Mouse (Mus musculus) embryonic facial prominence, embryonic 11.5 days (tissue): ENCODE measurements around the gene Nhsl1. TPM values are rescaled to one million over a fixed set of nuclear protein-coding genes. Genes with fewer than 3 reads are reported as not detected.
A peak's percentile ranks its signal among the peaks of the same experiment; 100 is the strongest.

Source experiments
- ATAC-seq: fragments of 200-750 bp; cut with Nextera tagmentation; replicated peaks from 2 replicates; pipeline ENCODE4 v1.8.0; 2017; ENCODE audit warnings: low read depth; ENCODE audit not compliant: insufficient number of reproducible peaks, low FRiP score, low TSS enrichment
- DNase-seq: peaks from one replicate; pipeline ENCODE4 v3.0.0-alpha.2; 2015; ENCODE audit warnings: low spot score
- H3K27ac ChIP-seq: fragments of 300-500 bp; sonication (generic); replicated peaks from 2 replicates; pipeline ENCODE4 v1.5.1; 2014; ENCODE audit warnings: mild to moderate bottlenecking, low read depth, low read length, control low read depth
- H3K27me3 ChIP-seq: fragments of 300-500 bp; sonication (generic); 2 replicates; pipeline ENCODE4 v1.6.1; 2014; ENCODE audit warnings: mild to moderate bottlenecking, low read length, moderate library complexity, mixed read lengths; ENCODE audit not compliant: control insufficient read depth, insufficient read depth
- H3K36me3 ChIP-seq: fragments of 300-500 bp; sonication (generic); replicated peaks from 2 replicates; pipeline ENCODE4 v1.6.1; 2014; ENCODE audit warnings: low read depth, mild to moderate bottlenecking, low read length, moderate library complexity, mixed read lengths; ENCODE audit not compliant: control insufficient read depth, insufficient read depth
- H3K4me1 ChIP-seq: fragments of 300-500 bp; sonication (generic); 2 replicates; pipeline ENCODE4 v1.6.1; 2014; ENCODE audit warnings: low read length, mixed read lengths; ENCODE audit not compliant: control insufficient read depth, insufficient read depth
- H3K4me2 ChIP-seq: fragments of 300-500 bp; sonication (generic); 2 replicates; pipeline ENCODE4 v1.6.1; 2014; ENCODE audit warnings: low read depth, mild to moderate bottlenecking, control low read depth, low read length, moderate library complexity
- H3K4me3 ChIP-seq: fragments of 300-500 bp; sonication (generic); 2 replicates; pipeline ENCODE4 v1.5.1; 2014; ENCODE audit warnings: low read depth, low read length, control low read depth
- H3K9ac ChIP-seq: fragments of 300-500 bp; sonication (generic); replicated peaks from 2 replicates; pipeline ENCODE4 v1.6.1; 2014; ENCODE audit warnings: mild to moderate bottlenecking, control low read depth, low read length
- H3K9me3 ChIP-seq: fragments of 300-500 bp; sonication (generic); replicated peaks from 2 replicates; pipeline ENCODE4 v1.6.1; 2016; ENCODE audit warnings: mild to moderate bottlenecking, low read length, inconsistent platforms, mixed read lengths; ENCODE audit not compliant: control insufficient read depth
- WGBS: fragments of 180-500 bp; shearing (Covaris S2); extraction: QIAGEN DNeasy Blood & Tissue Kit; methylation state at CpG from one replicate; pipeline ENCODE4 v1.1.7; 2014; 5-methylcytosine and 5-hydroxymethylcytosine counted together
- polyA plus RNA-seq: library from polyadenylated mRNA; unstranded; fragments of >200 nt; fragmentation: Nextera tagmentation; extraction: Ambion mirVana; gene quantifications from 2 replicates; pipeline ENCODE4 v1.2.1, GENCODE M21; 2014

The Nhsl1 gene
- polyA plus RNA-seq, 1 experiment from 2014 or later = 12.5 TPM

DNA sequence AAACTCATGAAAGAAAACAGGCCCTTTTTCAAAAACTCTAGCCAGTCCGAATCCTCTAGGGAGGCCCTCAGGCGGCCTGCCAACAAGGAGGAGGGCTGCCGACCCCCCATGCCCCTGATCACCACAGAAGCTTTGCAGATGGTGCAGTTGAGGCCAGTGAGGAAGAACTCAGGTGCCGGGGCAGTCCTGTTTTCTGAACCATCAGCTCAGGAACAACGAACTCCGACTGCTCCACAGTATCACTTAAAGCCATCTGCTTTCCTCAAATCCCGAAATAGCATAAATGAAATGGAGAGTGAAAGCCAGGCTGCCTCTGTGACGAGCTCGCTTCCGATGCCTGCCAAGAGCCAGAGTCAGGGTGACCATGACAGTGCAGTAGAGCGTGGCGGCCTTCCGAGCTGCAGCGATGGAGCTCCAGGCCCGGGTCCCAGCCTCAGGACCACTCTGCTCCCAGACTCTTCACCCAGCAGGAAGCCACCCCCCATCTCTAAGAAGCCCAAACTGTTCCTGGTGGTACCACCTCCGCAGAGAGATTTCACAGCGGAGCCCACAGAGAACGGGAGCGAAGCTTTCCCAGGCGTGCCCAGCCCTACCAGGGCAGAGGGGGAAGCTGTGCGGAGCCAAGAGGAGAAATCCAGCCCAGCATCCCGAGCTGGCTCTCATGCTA lies 207.5 kb downstream of the Nhsl1 start:
- Histone ChIP-seq H3K9ac (no peak overlapping the region), H3K4me2 (no peak overlapping the region), H3K27ac (no peak overlapping the region; the same call in 1 of the 2 replicates), H3K4me1 (no peaks in the 10 kb centered on the region), H3K36me3 (no peaks in the 10 kb centered on the region; the same call in 1 of the 2 replicates), H3K4me3 (no peak overlapping the region), H3K9me3 (no peaks in the 10 kb centered on the region), H3K27me3 (no peaks in the 10 kb centered on the region)
- no peak for DNase-seq
- WGBS = 78% methylated on average over 20 of the region's 22 CpGs
- no peak for ATAC-seq

DNA sequence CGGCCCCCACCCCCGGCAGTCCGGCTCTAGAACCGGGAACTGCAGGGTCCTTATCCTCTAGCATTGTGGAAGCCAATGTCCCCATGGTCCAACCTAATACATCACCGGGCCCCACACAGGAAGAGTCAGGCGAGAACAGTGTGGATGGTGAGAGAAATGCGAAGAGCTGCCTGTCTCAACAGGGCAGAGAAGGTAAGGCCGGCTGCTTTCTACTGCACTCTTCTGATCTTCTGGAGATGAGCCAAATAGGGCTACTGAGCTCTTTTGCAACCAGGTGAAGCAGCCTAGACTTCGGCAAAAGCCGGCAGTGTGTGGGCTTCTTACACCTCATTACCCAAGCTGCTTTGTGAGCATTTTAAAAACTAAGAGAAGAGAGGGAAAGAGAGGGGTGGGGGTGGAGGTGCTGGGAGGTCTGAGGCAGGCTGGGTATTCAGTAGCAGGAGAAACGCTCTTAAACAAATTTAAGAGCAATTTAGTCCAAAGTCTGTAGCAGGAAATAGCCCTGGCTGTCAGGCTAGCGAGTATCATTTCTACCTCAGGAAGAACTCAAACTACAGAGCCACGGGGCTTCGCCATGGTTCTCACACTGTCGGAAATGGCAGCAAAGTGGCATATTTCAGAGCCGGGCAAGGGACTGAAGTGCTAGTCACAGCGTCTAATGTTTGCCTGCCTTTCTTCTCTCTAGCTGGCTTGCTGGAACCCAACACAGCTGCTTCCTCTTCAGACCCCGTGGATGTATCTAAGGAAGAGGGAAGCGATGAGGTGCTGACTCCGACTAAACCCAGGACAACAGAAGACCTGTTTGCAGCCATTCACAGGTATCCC lies 208.3 kb downstream of the Nhsl1 start:
- H3K9me3 ChIP-seq = no peaks in the 10 kb centered on the region
- WGBS = 69% methylated on average over 20 of the region's 20 CpGs
- no peaks in the 10 kb centered on the region for H3K27me3 ChIP-seq
- H3K4me1 ChIP-seq = no peaks in the 10 kb centered on the region
- DNase-seq (no peak), ATAC-seq (no peak)
- H3K27ac ChIP-seq = no peak overlapping the region
- H3K9ac ChIP-seq = no peak overlapping the region
- H3K4me3 ChIP-seq = no peak overlapping the region
- no peak overlapping the region for H3K4me2 ChIP-seq
- H3K36me3 ChIP-seq = no peaks in the 10 kb centered on the region; the same call in 1 of the 2 replicates

- no peaks in the 10 kb centered on the region; the same call in 1 of the 2 replicates for H3K36me3 ChIP-seq
- no peak overlapping the region for H3K27ac ChIP-seq
- 79% methylated on average over 7 of the region's 7 CpGs for WGBS
- H3K4me1 ChIP-seq = no peaks in the 10 kb centered on the region
- no peak overlapping the region for H3K4me2 ChIP-seq
- DNase-seq (no peak), ATAC-seq (no peak)
- no peak overlapping the region for H3K9ac ChIP-seq
- no peaks in the 10 kb centered on the region for H3K9me3 ChIP-seq
- H3K27me3 ChIP-seq = no peaks in the 10 kb centered on the region
- H3K4me3 ChIP-seq = no peak overlapping the region
Observed at GRCm38 (mm10) chr10:18527766-18528165, 209.0 kb downstream of the Nhsl1 start.

DNA sequence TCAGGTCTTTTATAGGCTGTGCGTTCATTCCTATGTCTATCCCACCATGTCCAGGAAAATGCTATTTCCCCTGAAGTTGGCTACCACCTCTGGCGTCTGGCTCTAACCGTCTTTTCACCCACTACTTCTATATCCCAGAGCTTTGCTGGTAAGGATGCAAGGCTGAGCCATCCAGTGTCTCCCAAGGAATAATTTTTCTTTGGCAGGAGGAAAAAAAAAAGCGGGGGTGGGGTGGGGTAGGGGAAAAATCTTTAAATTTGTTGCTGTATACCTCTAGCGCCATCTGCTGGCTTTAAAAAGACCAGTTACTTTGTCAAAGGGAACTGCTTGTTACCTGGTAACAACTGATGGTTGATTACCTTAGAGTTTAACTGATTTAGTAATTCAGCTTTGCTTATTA lies 209.7 kb downstream of the Nhsl1 start:
- H3K9ac ChIP-seq = no peak overlapping the region
- H3K9me3 ChIP-seq = no peaks in the 10 kb centered on the region
- peak; percentile 71 for DNase-seq
- WGBS = 58% methylated on average over 5 of the region's 5 CpGs
- H3K27ac ChIP-seq = no peak overlapping the region
- H3K4me2 ChIP-seq = no peak overlapping the region
- H3K4me3 ChIP-seq = no peak overlapping the region
- H3K4me1 ChIP-seq = no peaks in the 10 kb centered on the region; the same call in 1 of the 2 replicates
- ATAC-seq = no peak
- H3K27me3 ChIP-seq = no peaks in the 10 kb centered on the region
- H3K36me3 ChIP-seq = no peaks in the 10 kb centered on the region; the same call in 1 of the 2 replicates

GRCm38 (mm10) chr10:18529177-18529576 lies 210.4 kb downstream of the Nhsl1 start:
- no peaks in the 10 kb centered on the region; the same call in none of the 2 replicates for H3K36me3 ChIP-seq
- H3K4me3 ChIP-seq = no peak overlapping the region
- no peak overlapping the region for H3K9ac ChIP-seq
- no peaks in the 10 kb centered on the region; the same call in 1 of the 2 replicates for H3K4me1 ChIP-seq
- WGBS = 79% methylated on average over 4 of the region's 4 CpGs
- ATAC-seq = no peak
- H3K4me2 ChIP-seq = no peak overlapping the region
- no peak for DNase-seq
- no peaks in the 10 kb centered on the region for H3K27me3 ChIP-seq
- no peaks in the 10 kb centered on the region for H3K9me3 ChIP-seq
- H3K27ac ChIP-seq = no peak overlapping the region

DNA sequence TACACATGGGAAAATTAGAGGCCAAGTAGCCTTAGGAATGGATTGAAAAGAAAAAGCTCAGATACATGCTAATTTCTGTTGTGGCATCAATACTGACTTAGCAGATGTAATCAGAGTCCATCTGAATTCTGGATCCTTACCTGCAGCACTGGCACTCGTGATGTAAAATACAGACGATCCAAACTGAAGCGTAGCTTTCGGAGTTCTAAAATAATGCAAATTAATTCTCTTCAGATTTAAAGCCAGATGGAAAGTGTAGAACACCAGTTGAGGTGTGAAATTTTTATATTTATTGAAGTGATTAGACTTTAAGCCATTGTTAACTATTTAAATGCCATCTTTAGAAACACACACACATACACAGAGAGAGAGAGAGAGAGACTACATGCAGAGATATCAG lies 211.4 kb downstream of the Nhsl1 start:
- Histone ChIP-seq H3K4me3 (no peak overlapping the region), H3K36me3 (no peaks in the 10 kb centered on the region; the same call in 1 of the 2 replicates), H3K27me3 (no peaks in the 10 kb centered on the region), H3K9me3 (no peaks in the 10 kb centered on the region), H3K4me1 (no peaks in the 10 kb centered on the region; the same call in 1 of the 2 replicates), H3K4me2 (no peak overlapping the region), H3K27ac (no peak overlapping the region), H3K9ac (no peak overlapping the region)
- no peak for DNase-seq
- WGBS = 92% methylated on average over 4 of the region's 4 CpGs
- no peak for ATAC-seq

GRCm38 (mm10) chr10:18532293-18532692 lies 213.5 kb downstream of the Nhsl1 start:
- no peak overlapping the region for H3K9ac ChIP-seq
- no peaks in the 10 kb centered on the region for H3K9me3 ChIP-seq
- no peak overlapping the region for H3K4me3 ChIP-seq
- no peak overlapping the region for H3K27ac ChIP-seq
- H3K27me3 ChIP-seq = no peaks in the 10 kb centered on the region
- DNase-seq = peak; percentile 32
- H3K4me1 ChIP-seq = no peaks in the 10 kb centered on the region; the same call in 1 of the 2 replicates
- ATAC-seq = no peak
- WGBS = 64% methylated on average over 8 of the region's 8 CpGs
- no peak overlapping the region for H3K4me2 ChIP-seq
- no peaks in the 10 kb centered on the region; the same call in 1 of the 2 replicates for H3K36me3 ChIP-seq

DNA sequence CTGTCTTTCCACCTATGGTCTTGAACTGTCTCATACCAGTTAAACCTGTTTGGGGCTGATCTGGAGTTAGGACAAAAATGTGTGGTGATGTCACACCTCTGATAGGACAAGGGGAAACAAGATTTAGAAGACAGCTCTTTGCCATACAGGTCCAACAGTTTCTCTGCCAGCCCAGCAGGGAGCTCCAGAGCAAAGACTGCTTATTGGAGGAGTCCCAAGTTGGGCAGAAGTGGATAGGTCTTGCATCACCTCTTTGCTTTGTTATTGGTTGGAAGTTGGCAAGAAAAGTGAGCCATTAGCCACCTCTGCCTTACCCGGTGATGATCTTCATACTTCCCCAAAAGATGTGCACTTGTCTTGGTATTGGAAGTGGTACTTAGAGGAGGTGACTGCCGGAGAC lies 218.1 kb downstream of the Nhsl1 start:
- Histone ChIP-seq H3K4me3 (no peak overlapping the region), H3K4me1 (no peaks in the 10 kb centered on the region; the same call in 1 of the 2 replicates), H3K27ac (no peak overlapping the region), H3K36me3 (no peaks in the 10 kb centered on the region; the same call in 1 of the 2 replicates), H3K9ac (no peak overlapping the region), H3K27me3 (no peaks in the 10 kb centered on the region), H3K4me2 (no peak overlapping the region), H3K9me3 (no peaks in the 10 kb centered on the region)
- ATAC-seq (no peak), DNase-seq (no peak)
- 78% methylated on average over 2 of the region's 2 CpGs for WGBS
